Comparison of ENCODE assay signal across 8 mouse cellular contexts in the genomic region with DNA sequence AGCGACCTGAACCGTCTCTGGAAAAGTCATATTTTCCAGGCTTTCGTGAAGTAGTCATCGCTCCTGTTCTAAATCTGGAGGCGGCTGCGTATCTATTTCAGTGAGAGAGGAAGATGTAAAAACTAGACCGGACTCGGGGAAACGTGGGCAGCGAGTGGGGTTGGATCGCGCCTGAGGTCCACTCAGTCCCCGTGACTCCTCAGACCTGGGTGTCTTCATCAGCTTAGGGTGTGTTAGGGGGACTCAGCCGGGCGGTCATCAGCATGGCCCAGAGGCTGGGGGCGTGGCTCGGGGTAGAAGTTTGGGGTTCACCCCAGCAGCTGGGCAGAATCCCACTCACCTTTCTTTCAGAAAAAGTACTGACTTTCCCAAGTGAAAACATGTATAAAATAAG.
DNase-seq lines count a peak whose midpoint lies in the region; ATAC-seq and TF ChIP-seq lines count a peak whose summit lies in the region.

No protein-coding gene starts in this region.

- TF ChIP-seq CTCF in G1E (IDR thresholded peaks at IDR 0.05; ENCODE audit: low read depth, low read length), result no peak
- TF ChIP-seq CTCF in stomach, postnatal 0 days (IDR thresholded peaks at IDR 0.05; ENCODE audit: low read depth), result no peak

- H3K36me3 ChIP-seq in heart, embryonic 11.5 days (ENCODE audit: control insufficient read depth, insufficient read depth, low read length), result no peaks in the 10 kb centered on the region
- H3K36me3 ChIP-seq in G1E (replicated peaks), result no peaks in the 10 kb centered on the region
- no peaks in the 10 kb centered on the region for H3K36me3 ChIP-seq in liver, embryonic 15.5 days (replicated peaks)
- H3K36me3 ChIP-seq in stomach, postnatal 0 days (ENCODE audit: control insufficient read depth, insufficient read depth, low read length), result no peaks in the 10 kb centered on the region

- no peak for TF ChIP-seq EP300 in stomach, postnatal 0 days (optimal IDR thresholded peaks at IDR 0.05)

- no peaks in the 10 kb centered on the region for H3K27me3 ChIP-seq in heart, embryonic 11.5 days (ENCODE audit: control insufficient read depth, insufficient read depth, low read length)
- H3K27me3 ChIP-seq in G1E (ENCODE audit: insufficient read depth, low read length), result peaks cover 34% of the 10 kb centered on the region
- peaks cover 23% of the 10 kb centered on the region for H3K27me3 ChIP-seq in liver, embryonic 15.5 days
- no peaks in the 10 kb centered on the region for H3K27me3 ChIP-seq in stomach, postnatal 0 days (ENCODE audit: control insufficient read depth, insufficient read depth, low read length)

- H3K9me3 ChIP-seq in heart, embryonic 11.5 days (replicated peaks; ENCODE audit: control insufficient read depth, low read length), result no peaks in the 10 kb centered on the region
- H3K9me3 ChIP-seq in G1E (replicated peaks), result no peaks in the 10 kb centered on the region
- no peaks in the 10 kb centered on the region for H3K9me3 ChIP-seq in liver, embryonic 15.5 days (replicated peaks)
- no peaks in the 10 kb centered on the region for H3K9me3 ChIP-seq in stomach, postnatal 0 days (ENCODE audit: control insufficient read depth, low read length)

- DNase-seq in heart, postnatal 36 days, result no peak
- no peak for DNase-seq in G1E (ENCODE audit: low spot score)
- no peak for DNase-seq in stomach, postnatal 0 days (ENCODE audit: low spot score)
- DNase-seq in left cerebral cortex, postnatal 36 days (ENCODE audit: low spot score in 2 of 2), result no peak
- DNase-seq in left cerebral cortex, postnatal 25 days (ENCODE audit: low spot score in 2 of 2), result no peak

- peak overlapping the region; percentile 81 for H3K4me2 ChIP-seq in heart, embryonic 11.5 days
- H3K4me2 ChIP-seq in liver, embryonic 15.5 days, result peak overlapping the region; percentile 95
- H3K4me2 ChIP-seq in stomach, postnatal 0 days (replicated peaks; ENCODE audit: low read depth), result peak overlapping the region; percentile 79

- WGBS in heart, embryonic 11.5 days (ENCODE audit: insufficient replicate concordance), result under 1% methylated on average over 17 of the region's 17 CpGs
- 1% methylated on average over 17 of the region's 17 CpGs for WGBS in liver, embryonic 15.5 days (ENCODE audit: insufficient replicate concordance)
- WGBS in stomach, postnatal 0 days, result 1% methylated on average over 17 of the region's 17 CpGs

- H3K4me1 ChIP-seq in heart, embryonic 11.5 days (ENCODE audit: control insufficient read depth, insufficient read depth, low read length), result no peaks in the 10 kb centered on the region
- H3K4me1 ChIP-seq in G1E (ENCODE audit: insufficient read depth, low read depth, low read length), result peaks cover 18% of the 10 kb centered on the region
- H3K4me1 ChIP-seq in liver, embryonic 15.5 days (replicated peaks), result peaks cover 14% of the 10 kb centered on the region
- no peaks in the 10 kb centered on the region for H3K4me1 ChIP-seq in stomach, postnatal 0 days (replicated peaks; ENCODE audit: control insufficient read depth, insufficient read depth)

- H3K27ac ChIP-seq in heart, embryonic 11.5 days (ENCODE audit: low read depth, low read length), result peak overlapping the region; percentile 99
- peak overlapping the region; percentile 84 for H3K27ac ChIP-seq in liver, embryonic 15.5 days (replicated peaks)
- peak overlapping the region; percentile 97 for H3K27ac ChIP-seq in stomach, postnatal 0 days (replicated peaks)

- H3K4me3 ChIP-seq in heart, embryonic 11.5 days (ENCODE audit: low read depth, low read length), result peak overlapping the region; percentile 59
- H3K4me3 ChIP-seq in G1E (ENCODE audit: low read depth, low read length), result peak overlapping the region; percentile 73
- peak overlapping the region; percentile 70 for H3K4me3 ChIP-seq in liver, embryonic 15.5 days (replicated peaks)
- H3K4me3 ChIP-seq in stomach, postnatal 0 days (ENCODE audit: low read depth, low read length), result peak overlapping the region; percentile 53

- ATAC-seq in heart, embryonic 11.5 days (replicated peaks; ENCODE audit: insufficient number of reproducible peaks, low FRiP score, low TSS enrichment), result peak; percentile 41; the same call in 1 of the 2 replicates
- ATAC-seq in G1E (ENCODE audit: extremely low read depth, insufficient number of reproducible peaks, low FRiP score, poor library complexity, severe bottlenecking), result no peak
- ATAC-seq in granulocyte monocyte progenitor cell, adult 5-6 weeks (replicated peaks; ENCODE audit: poor library complexity, severe bottlenecking), result peak; percentile 35
- no peak for ATAC-seq in liver, embryonic 15.5 days (ENCODE audit: insufficient read depth)
- ATAC-seq in stomach, postnatal 0 days (ENCODE audit: low FRiP score, low TSS enrichment), result peak; percentile 22; the same call in 1 of the 2 replicates

- intact Hi-C loops in heart, postnatal 36 days (cut with DNase I), result loop anchor here (1.0 to 5.0 kb wide), 3 partner anchors 86 to 279 kb away; a partner anchor contains a TSS
- intact Hi-C loops in left cerebral cortex, postnatal 36 days (cut with DNase I), result loop anchor here (1.0 to 5.0 kb wide), 3 partner anchors 86 to 526 kb away; a partner anchor contains a TSS
- intact Hi-C loops in left cerebral cortex, postnatal 25 days (cut with DNase I), result loop anchor here (1.0 to 5.0 kb wide), 6 partner anchors 87 to 391 kb away; no protein-coding TSS in a partner anchor

- peak overlapping the region; percentile 88 for H3K9ac ChIP-seq in heart, embryonic 11.5 days (ENCODE audit: low read depth, low read length)
- H3K9ac ChIP-seq in liver, embryonic 15.5 days, result peak overlapping the region; percentile 71
- H3K9ac ChIP-seq in stomach, postnatal 0 days (ENCODE audit: low read length), result peak overlapping the region; percentile 82

Comparison
In these comparisons a context has a peak if more than half of its experiments do, and no peak if none do; other contexts are left out.
1. ATAC-seq: peak in heart, embryonic 11.5 days (single experiment), granulocyte monocyte progenitor cell, adult 5-6 weeks (single experiment) and stomach, postnatal 0 days (single experiment); none in G1E (single experiment) and liver, embryonic 15.5 days (single experiment).
2. Peak in every context shown above with its lines, with median percentiles within 50 percentile points of each other: H3K27ac ChIP-seq, H3K4me2 ChIP-seq, H3K4me3 ChIP-seq and H3K9ac ChIP-seq.